Mouse (Mus musculus): Measurements from ENCODE around the gene Banp. TPM values are rescaled to one million over a fixed set of nuclear protein-coding genes. Genes with fewer than 3 reads are reported as not detected.

Gene Banp
- total RNA-seq, 1 experiment from 2014 or later, result 88.3 TPM

- no peak for ATAC-seq (ENCODE audit: extremely low read depth, insufficient number of reproducible peaks, low FRiP score, poor library complexity, severe bottlenecking)
Observed at GRCm38 (mm10) chr8:122003646-122004045, 54.1 kb downstream of the Banp start.

GRCm38 (mm10) chr8:122004131-122004530 lies 54.6 kb downstream of the Banp start:
- ATAC-seq (ENCODE audit: extremely low read depth, insufficient number of reproducible peaks, low FRiP score, poor library complexity, severe bottlenecking), result no peak

GRCm38 (mm10) chr8:122005422-122006204 lies 56.1 kb downstream of the Banp start:
- no peak for ATAC-seq (ENCODE audit: extremely low read depth, insufficient number of reproducible peaks, low FRiP score, poor library complexity, severe bottlenecking)

- no peak for ATAC-seq (ENCODE audit: extremely low read depth, insufficient number of reproducible peaks, low FRiP score, poor library complexity, severe bottlenecking)
Observed at GRCm38 (mm10) chr8:122006688-122007484, 57.3 kb downstream of the Banp start.

- ATAC-seq (ENCODE audit: extremely low read depth, insufficient number of reproducible peaks, low FRiP score, poor library complexity, severe bottlenecking), result no peak
Observed at GRCm38 (mm10) chr8:122008395-122008794, 58.8 kb downstream of the Banp start.

- no peak for ATAC-seq (ENCODE audit: extremely low read depth, insufficient number of reproducible peaks, low FRiP score, poor library complexity, severe bottlenecking)
Observed at GRCm38 (mm10) chr8:122010638-122011037, 61.1 kb downstream of the Banp start.

GRCm38 (mm10) chr8:122011066-122011588 lies 61.6 kb downstream of the Banp start:
- ATAC-seq (ENCODE audit: extremely low read depth, insufficient number of reproducible peaks, low FRiP score, poor library complexity, severe bottlenecking), result no peak

GRCm38 (mm10) chr8:122014606-122015005 lies 65.1 kb downstream of the Banp start:
- ATAC-seq (ENCODE audit: extremely low read depth, insufficient number of reproducible peaks, low FRiP score, poor library complexity, severe bottlenecking), result no peak

- no peak for ATAC-seq (ENCODE audit: extremely low read depth, insufficient number of reproducible peaks, low FRiP score, poor library complexity, severe bottlenecking)
Observed at GRCm38 (mm10) chr8:122018046-122018831, 68.7 kb downstream of the Banp start.

GRCm38 (mm10) chr8:122019162-122019561 lies 69.6 kb downstream of the Banp start:
- ATAC-seq (ENCODE audit: extremely low read depth, insufficient number of reproducible peaks, low FRiP score, poor library complexity, severe bottlenecking), result no peak

- no peak for ATAC-seq (ENCODE audit: extremely low read depth, insufficient number of reproducible peaks, low FRiP score, poor library complexity, severe bottlenecking)
Observed at GRCm38 (mm10) chr8:122020050-122020771, 70.7 kb downstream of the Banp start.

GRCm38 (mm10) chr8:122021725-122022124 lies 72.2 kb downstream of the Banp start:
- ATAC-seq (ENCODE audit: extremely low read depth, insufficient number of reproducible peaks, low FRiP score, poor library complexity, severe bottlenecking), result no peak

- no peak for ATAC-seq (ENCODE audit: extremely low read depth, insufficient number of reproducible peaks, low FRiP score, poor library complexity, severe bottlenecking)
Observed at GRCm38 (mm10) chr8:122022274-122022673, 72.7 kb downstream of the Banp start.

- no peak for ATAC-seq (ENCODE audit: extremely low read depth, insufficient number of reproducible peaks, low FRiP score, poor library complexity, severe bottlenecking)
Observed at GRCm38 (mm10) chr8:122022705-122023104, 73.2 kb downstream of the Banp start.

- ATAC-seq (ENCODE audit: extremely low read depth, insufficient number of reproducible peaks, low FRiP score, poor library complexity, severe bottlenecking), result no peak
Observed at GRCm38 (mm10) chr8:122025546-122025945, 76.0 kb downstream of the Banp start.

- no peak for ATAC-seq (ENCODE audit: extremely low read depth, insufficient number of reproducible peaks, low FRiP score, poor library complexity, severe bottlenecking)
Observed at GRCm38 (mm10) chr8:122028116-122028515, 78.6 kb downstream of the Banp start.

- ATAC-seq (ENCODE audit: extremely low read depth, insufficient number of reproducible peaks, low FRiP score, poor library complexity, severe bottlenecking), result no peak
Observed at GRCm38 (mm10) chr8:122030965-122031364, 81.4 kb downstream of the Banp start.

GRCm38 (mm10) chr8:122032741-122033140 lies 83.2 kb downstream of the Banp start:
- ATAC-seq (ENCODE audit: extremely low read depth, insufficient number of reproducible peaks, low FRiP score, poor library complexity, severe bottlenecking), result no peak

GRCm38 (mm10) chr8:122035543-122035942 lies 86.0 kb downstream of the Banp start:
- no peak for ATAC-seq (ENCODE audit: extremely low read depth, insufficient number of reproducible peaks, low FRiP score, poor library complexity, severe bottlenecking)

Data from neutrophil, adult 5-6 weeks (primary cell).